Mouse (Mus musculus) adrenal gland, postnatal 10 days (tissue): ENCODE measurements around the gene Baz2b. TPM values are rescaled to one million over a fixed set of nuclear protein-coding genes. Genes with fewer than 3 reads are reported as not detected.
"Not testable (repeated sequence)": the region's sequence is repeated elsewhere in the genome, so short reads cannot be mapped to it uniquely, and the experiment has no call there.

Source experiments
- DNase-seq: peaks from one replicate; pipeline ENCODE4 v3.0.0; 2021; ENCODE audit warnings: mixed read lengths
- total RNA-seq, 2 experiments: library from RNA; stranded (reverse); gene quantifications; 2 replicates each; pipeline ENCODE4 v1.2.3; 2021

Gene Baz2b
- total RNA-seq, 2 experiments from 2014 or later = 57.0 to 87.2 TPM

GRCm38 (mm10) chr2:60200667-60201066 is 9.0 kb downstream of the Baz2b start:
- peak; percentile 79 for DNase-seq

- no peak for DNase-seq
Measured at GRCm38 (mm10) chr2:60200051-60200562, 9.5 kb downstream of the Baz2b start.

GRCm38 (mm10) chr2:60196841-60197240 is 12.8 kb downstream of the Baz2b start:
- DNase-seq = no peak

GRCm38 (mm10) chr2:60181696-60182095 is 27.9 kb downstream of the Baz2b start:
- DNase-seq = no peak

- no peak for DNase-seq
Measured at GRCm38 (mm10) chr2:60177490-60177889, 32.1 kb downstream of the Baz2b start.

- DNase-seq = no peak
Measured at GRCm38 (mm10) chr2:60176087-60176486, 33.6 kb downstream of the Baz2b start.

- no peak for DNase-seq
Measured at GRCm38 (mm10) chr2:60175078-60175477, 34.6 kb downstream of the Baz2b start.

GRCm38 (mm10) chr2:60173595-60173994 is 36.0 kb downstream of the Baz2b start:
- DNase-seq = no peak

GRCm38 (mm10) chr2:60173190-60173589 is 36.4 kb downstream of the Baz2b start:
- DNase-seq = no peak

- DNase-seq = no peak
Measured at GRCm38 (mm10) chr2:60172531-60172914, 37.1 kb downstream of the Baz2b start.

GRCm38 (mm10) chr2:60171786-60172530 is 37.7 kb downstream of the Baz2b start:
- peak; percentile 21 for DNase-seq

GRCm38 (mm10) chr2:60166878-60167277 is 42.8 kb downstream of the Baz2b start:
- no peak for DNase-seq

- no peak for DNase-seq
Measured at GRCm38 (mm10) chr2:60165679-60166078, 44.0 kb downstream of the Baz2b start.

GRCm38 (mm10) chr2:60163744-60164143 is 45.9 kb downstream of the Baz2b start:
- no peak for DNase-seq

- no peak for DNase-seq
Measured at GRCm38 (mm10) chr2:60152481-60152880, 57.2 kb downstream of the Baz2b start.

GRCm38 (mm10) chr2:60148651-60149050 is 61.0 kb downstream of the Baz2b start:
- no peak for DNase-seq

GRCm38 (mm10) chr2:60147428-60147827 is 62.2 kb downstream of the Baz2b start:
- DNase-seq = no peak

GRCm38 (mm10) chr2:60145742-60146141 is 63.9 kb downstream of the Baz2b start:
- peak; percentile 17 for DNase-seq

- DNase-seq = no peak
Measured at GRCm38 (mm10) chr2:60143383-60143782, 66.3 kb downstream of the Baz2b start.

GRCm38 (mm10) chr2:60142281-60142680 is 67.4 kb downstream of the Baz2b start:
- DNase-seq = no peak

GRCm38 (mm10) chr2:60138751-60139162 is 70.9 kb downstream of the Baz2b start:
- no peak for DNase-seq

- DNase-seq = no peak
Measured at GRCm38 (mm10) chr2:60135796-60136195, 73.8 kb downstream of the Baz2b start.

GRCm38 (mm10) chr2:60134958-60135357 is 74.7 kb downstream of the Baz2b start:
- not testable (repeated sequence) for DNase-seq

GRCm38 (mm10) chr2:60133072-60133471 is 76.6 kb downstream of the Baz2b start:
- DNase-seq = no peak
